Mouse (Mus musculus): ENCODE measurements around the gene Sec24c.
A peak's percentile ranks its signal among the peaks of the same experiment; 100 is the strongest.
"Not testable (repeated sequence)": the region's sequence is repeated elsewhere in the genome, so short reads cannot be mapped to it uniquely, and the experiment has no call there.

The Sec24c gene

GRCm38 (mm10) chr14:20674064-20674833 is at the start of gene Sec24c:
Gene Sec24c (plus strand): TSS chr14:20674308.
- DNase-seq, result peak; percentile 95

- no peak for DNase-seq
Observed at GRCm38 (mm10) chr14:20626447-20626846, 47.7 kb upstream of the Sec24c start.

GRCm38 (mm10) chr14:20626971-20627370 is 47.1 kb upstream of the Sec24c start:
- peak; percentile 17 for DNase-seq

- DNase-seq, result no peak
Observed at GRCm38 (mm10) chr14:20631253-20631652, 42.9 kb upstream of the Sec24c start.

GRCm38 (mm10) chr14:20635546-20635945 is 38.6 kb upstream of the Sec24c start:
- DNase-seq, result no peak

- DNase-seq, result not testable (repeated sequence)
Observed at GRCm38 (mm10) chr14:20636968-20637367, 37.1 kb upstream of the Sec24c start.

- DNase-seq, result no peak
Observed at GRCm38 (mm10) chr14:20637818-20638574, 36.1 kb upstream of the Sec24c start.

GRCm38 (mm10) chr14:20638702-20639101 is 35.4 kb upstream of the Sec24c start:
- DNase-seq, result no peak

DNA sequence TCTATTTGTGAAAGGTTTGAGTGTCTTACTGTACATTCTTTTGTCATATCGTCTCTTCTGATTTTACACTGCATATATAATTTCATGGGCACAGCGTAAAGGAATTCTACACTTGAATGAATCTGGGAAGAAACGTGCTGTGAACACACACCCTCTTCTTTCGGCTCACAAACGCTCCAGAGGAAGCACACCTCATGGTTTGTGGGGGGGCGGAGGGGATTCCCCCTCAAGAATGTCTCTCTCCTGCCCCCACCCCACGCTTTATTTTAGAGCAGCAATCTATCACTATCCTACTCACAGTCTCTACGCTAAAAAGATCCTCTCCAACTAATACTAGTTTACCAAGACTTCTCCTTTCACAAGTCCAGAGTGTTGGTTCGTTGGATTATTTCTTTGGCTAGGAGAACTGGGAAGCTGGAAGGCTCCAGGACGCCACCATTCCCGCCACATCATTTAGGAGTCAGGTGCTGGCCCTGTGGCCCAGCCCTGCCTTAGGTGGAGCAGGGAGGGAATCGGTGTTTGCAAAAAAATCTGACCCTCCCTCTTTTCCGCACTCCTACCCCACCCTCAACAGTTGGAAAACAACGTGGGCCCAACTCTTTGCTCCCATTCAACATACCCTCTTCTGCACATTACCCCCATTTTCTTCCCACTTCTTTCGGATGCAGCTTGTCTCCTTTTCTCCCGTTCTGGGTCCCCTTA is 34.0 kb upstream of the Sec24c start:
- DNase-seq, result peak; percentile 29

GRCm38 (mm10) chr14:20640644-20641437 is 33.3 kb upstream of the Sec24c start, which contains the start of gene Usp54:
Gene Usp54 (minus strand): TSS chr14:20641063.
- peak; percentile 96 for DNase-seq

- DNase-seq, result no peak
Observed at GRCm38 (mm10) chr14:20641438-20641875, 32.7 kb upstream of the Sec24c start.

- no peak for DNase-seq
Observed at GRCm38 (mm10) chr14:20645547-20645946, 28.6 kb upstream of the Sec24c start.

- no peak for DNase-seq
Observed at GRCm38 (mm10) chr14:20646381-20646780, 27.7 kb upstream of the Sec24c start.

DNA sequence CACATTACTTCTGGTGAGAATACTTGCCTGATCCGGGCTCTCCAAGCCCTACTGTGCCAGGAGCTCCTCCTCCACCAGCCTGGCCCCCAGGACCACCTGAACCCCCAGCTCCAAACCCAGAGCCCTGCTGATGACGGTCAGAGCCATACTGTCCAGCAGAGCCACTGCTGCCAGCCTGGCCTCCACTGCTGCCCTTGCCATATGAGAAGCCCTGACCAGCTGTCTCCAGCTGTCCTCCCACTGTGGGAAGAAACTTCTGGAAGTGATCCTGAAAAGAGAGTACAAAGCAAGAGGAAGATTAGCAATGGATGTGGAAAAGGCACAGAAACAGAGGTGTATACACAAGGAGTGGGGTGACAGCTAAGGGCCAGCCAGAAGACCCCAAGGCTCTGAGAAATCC is 23.1 kb upstream of the Sec24c start:
- no peak for DNase-seq

GRCm38 (mm10) chr14:20651722-20652256 is 22.3 kb upstream of the Sec24c start:
- DNase-seq, result no peak

GRCm38 (mm10) chr14:20654690-20655421 is 19.3 kb upstream of the Sec24c start:
- DNase-seq, result no peak

GRCm38 (mm10) chr14:20655731-20656130 is 18.4 kb upstream of the Sec24c start:
- DNase-seq, result no peak

GRCm38 (mm10) chr14:20656361-20656760 is 17.7 kb upstream of the Sec24c start, which contains the start of gene Myoz1:
Gene Myoz1 (minus strand): TSS chr14:20656540.
- DNase-seq, result no peak

GRCm38 (mm10) chr14:20658326-20658725 is 15.8 kb upstream of the Sec24c start:
- DNase-seq, result no peak

DNA sequence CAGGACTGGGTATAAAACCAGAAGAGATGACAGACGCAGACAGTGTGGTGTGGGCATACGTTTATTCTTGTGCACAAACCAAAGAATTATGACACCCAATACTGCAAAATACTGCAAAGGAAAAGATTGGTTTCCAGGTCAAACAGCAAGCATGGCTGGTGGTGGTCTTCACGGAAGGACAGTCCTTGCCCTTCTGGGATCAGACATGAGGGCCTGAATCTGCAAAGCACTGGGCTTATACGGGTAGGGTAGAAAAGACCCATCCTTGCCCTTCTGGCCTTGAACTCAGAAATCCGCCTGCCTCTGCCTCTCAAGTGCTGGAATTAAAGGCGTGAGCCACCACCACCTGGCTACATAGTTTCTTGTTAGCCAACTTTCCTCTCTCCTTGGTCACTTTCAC is 15.2 kb upstream of the Sec24c start:
- DNase-seq, result no peak

DNA sequence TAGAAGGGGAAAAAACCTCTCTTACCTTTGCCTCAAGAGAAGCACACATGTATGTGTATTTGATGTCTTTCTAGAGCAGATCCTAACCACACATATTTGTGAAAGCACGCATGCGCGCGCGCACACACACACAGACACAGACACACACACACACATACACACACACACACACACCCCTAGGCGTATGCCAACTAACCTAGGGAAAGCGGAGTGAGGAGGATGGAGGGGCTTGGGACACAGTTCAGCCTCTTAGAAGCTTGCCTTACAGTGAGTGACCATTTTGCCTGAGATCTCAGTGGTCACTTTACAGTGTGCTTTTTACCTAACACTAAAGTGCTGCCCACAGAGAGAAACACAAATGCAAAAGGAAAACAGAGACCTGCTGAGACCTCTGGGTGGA is 14.4 kb upstream of the Sec24c start:
- no peak for DNase-seq
